Mouse (Mus musculus) monocyte, adult 2 months (primary cell): ENCODE data around the gene Ppil1.

Experiments
- DNase-seq, 2 experiments: peaks; one replicate each; pipeline ENCODE4 v3.0.0; 2022; ENCODE audit warnings: low spot score in 2 of 2, low read depth in 1 of 2

The Ppil1 gene

DNA sequence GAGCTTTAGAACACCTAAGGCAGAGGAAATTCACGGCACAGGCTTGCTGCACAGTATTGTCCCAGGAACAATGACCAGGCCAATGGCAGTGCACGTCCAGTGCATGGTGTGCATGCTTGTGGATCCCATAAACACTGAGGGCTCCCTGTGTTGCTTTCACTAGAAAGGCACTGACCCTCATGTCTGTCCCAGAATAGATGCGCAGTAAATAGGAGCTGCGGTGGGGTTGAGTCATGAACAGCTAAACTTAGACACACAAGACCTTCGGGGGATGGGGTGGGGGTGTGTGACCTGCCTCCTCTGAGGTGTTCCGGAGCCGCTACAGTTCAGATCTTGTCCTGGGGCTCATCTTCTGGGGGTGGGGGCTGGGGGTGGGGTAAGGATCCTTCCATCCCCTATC is 57.9 kb downstream of the Ppil1 start:
- DNase-seq, result no peak

DNA sequence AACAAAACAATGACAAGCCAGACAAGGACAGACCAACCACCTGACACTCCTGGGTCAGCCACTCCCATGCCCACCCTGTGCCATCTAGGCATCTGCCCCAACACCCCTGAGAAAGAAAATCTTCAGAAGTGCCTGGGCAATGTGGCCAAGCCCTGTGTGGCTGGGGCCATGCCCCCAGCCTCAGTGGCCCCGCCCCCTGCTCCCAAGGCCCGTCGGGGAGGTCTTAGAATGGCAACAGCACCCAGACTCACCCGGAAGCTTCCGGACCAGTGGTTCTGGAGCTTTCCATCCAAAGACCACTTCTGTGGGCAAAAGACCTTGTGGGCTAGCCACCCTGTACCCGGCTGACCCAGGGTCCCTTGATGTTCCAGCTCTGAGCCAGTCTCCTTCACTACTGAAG is 61.4 kb downstream of the Ppil1 start:
- DNase-seq, result no peak
